Mouse (Mus musculus): ENCODE measurements at regions not wholly inside any gene's neighbourhood (a gene's known extent, or its start where the extent isn't known, plus 50 kb on each side); places are given as distances from the start of the nearest gene placed in this dataset.

GRCm38 (mm10) chr11:19599433-19599832 lies 324.7 kb upstream of the Spred2 start:
- 79% methylated on average over 9 of the region's 9 CpGs for WGBS
- Histone ChIP-seq H3K4me2 (replicated peaks) (no peak overlapping the region), H3K4me3 (replicated peaks) (no peak overlapping the region), H3K36me3 (no peaks in the 10 kb centered on the region), H3K27ac (no peak overlapping the region), H3K9me3 (no peaks in the 10 kb centered on the region), H3K9ac (no peak overlapping the region), H3K4me1 (replicated peaks) (no peaks in the 10 kb centered on the region), H3K27me3 (replicated peaks) (no peaks in the 10 kb centered on the region)
- no peak for ATAC-seq

- H3K4me2 ChIP-seq (replicated peaks): no peak overlapping the region
- H3K4me1 ChIP-seq (replicated peaks): no peaks in the 10 kb centered on the region
- 79% methylated on average over 15 of the region's 15 CpGs for WGBS
- no peak overlapping the region for H3K27ac ChIP-seq
- H3K9me3 ChIP-seq: no peaks in the 10 kb centered on the region
- no peak for ATAC-seq
- H3K4me3 ChIP-seq (replicated peaks): no peak overlapping the region
- no peaks in the 10 kb centered on the region for H3K27me3 ChIP-seq (replicated peaks)
- H3K9ac ChIP-seq: no peak overlapping the region
- no peaks in the 10 kb centered on the region for H3K36me3 ChIP-seq
Measured at GRCm38 (mm10) chr11:19601216-19601938, 322.8 kb upstream of the Spred2 start.

- Histone ChIP-seq H3K36me3 (no peaks in the 10 kb centered on the region), H3K4me2 (replicated peaks) (no peak overlapping the region), H3K9me3 (no peaks in the 10 kb centered on the region), H3K27me3 (replicated peaks) (no peaks in the 10 kb centered on the region), H3K4me3 (replicated peaks) (no peak overlapping the region), H3K4me1 (replicated peaks) (no peaks in the 10 kb centered on the region), H3K27ac (no peak overlapping the region), H3K9ac (no peak overlapping the region)
- no peak for ATAC-seq
- 85% methylated on average over 5 of the region's 5 CpGs for WGBS
Measured at GRCm38 (mm10) chr11:19602496-19602895, 321.7 kb upstream of the Spred2 start.

- no peaks in the 10 kb centered on the region for H3K9me3 ChIP-seq
- ATAC-seq: no peak
- H3K9ac ChIP-seq: no peak overlapping the region
- H3K4me2 ChIP-seq (replicated peaks): no peak overlapping the region
- H3K27me3 ChIP-seq (replicated peaks): no peaks in the 10 kb centered on the region
- no peaks in the 10 kb centered on the region for H3K4me1 ChIP-seq (replicated peaks)
- WGBS: 65% methylated on average over 4 of the region's 4 CpGs
- H3K36me3 ChIP-seq: no peaks in the 10 kb centered on the region
- no peak overlapping the region for H3K4me3 ChIP-seq (replicated peaks)
- H3K27ac ChIP-seq: no peak overlapping the region
Measured at GRCm38 (mm10) chr11:19605602-19606001, 318.6 kb upstream of the Spred2 start.

- Histone ChIP-seq H3K4me3 (replicated peaks) (no peak overlapping the region), H3K36me3 (no peaks in the 10 kb centered on the region), H3K27me3 (replicated peaks) (no peaks in the 10 kb centered on the region), H3K27ac (no peak overlapping the region), H3K4me2 (replicated peaks) (no peak overlapping the region), H3K9me3 (no peaks in the 10 kb centered on the region), H3K9ac (no peak overlapping the region), H3K4me1 (replicated peaks) (no peaks in the 10 kb centered on the region)
- whole genome bisulfite sequencing: 96% methylated on average over 8 of the region's 8 CpGs
- ATAC-seq: no peak
Measured at GRCm38 (mm10) chr11:19606943-19607342, 317.2 kb upstream of the Spred2 start.

GRCm38 (mm10) chr11:19607941-19608340 lies 316.2 kb upstream of the Spred2 start:
- Histone ChIP-seq H3K4me1 (replicated peaks) (no peaks in the 10 kb centered on the region), H3K9me3 (no peaks in the 10 kb centered on the region), H3K27me3 (replicated peaks) (no peaks in the 10 kb centered on the region), H3K9ac (no peak overlapping the region), H3K4me2 (replicated peaks) (no peak overlapping the region), H3K4me3 (replicated peaks) (no peak overlapping the region), H3K27ac (no peak overlapping the region), H3K36me3 (no peaks in the 10 kb centered on the region)
- no peak for ATAC-seq

- WGBS: 72% methylated on average over 4 of the region's 4 CpGs
- no peaks in the 10 kb centered on the region for H3K9me3 ChIP-seq
- H3K27ac ChIP-seq: no peak overlapping the region
- no peaks in the 10 kb centered on the region for H3K4me1 ChIP-seq (replicated peaks)
- H3K9ac ChIP-seq: no peak overlapping the region
- H3K4me2 ChIP-seq (replicated peaks): no peak overlapping the region
- no peak for ATAC-seq
- no peaks in the 10 kb centered on the region for H3K27me3 ChIP-seq (replicated peaks)
- H3K36me3 ChIP-seq: no peaks in the 10 kb centered on the region
- H3K4me3 ChIP-seq (replicated peaks): no peak overlapping the region
Measured at GRCm38 (mm10) chr11:19608523-19608922, 315.7 kb upstream of the Spred2 start.

- no peak overlapping the region for H3K9ac ChIP-seq
- no peak for ATAC-seq
- no peaks in the 10 kb centered on the region for H3K36me3 ChIP-seq
- H3K27me3 ChIP-seq (replicated peaks): no peaks in the 10 kb centered on the region
- no peak overlapping the region for H3K27ac ChIP-seq
- 38% methylated on average over 6 of the region's 6 CpGs for WGBS
- no peaks in the 10 kb centered on the region for H3K9me3 ChIP-seq
- H3K4me2 ChIP-seq (replicated peaks): no peak overlapping the region
- H3K4me1 ChIP-seq (replicated peaks): no peaks in the 10 kb centered on the region
- H3K4me3 ChIP-seq (replicated peaks): no peak overlapping the region
Measured at GRCm38 (mm10) chr11:19610559-19610958, 313.6 kb upstream of the Spred2 start.

- WGBS: 79% methylated on average over 4 of the region's 4 CpGs
Measured at GRCm38 (mm10) chr11:19611217-19611616, 313.0 kb upstream of the Spred2 start.

GRCm38 (mm10) chr11:19616520-19616919 lies 307.7 kb upstream of the Spred2 start:
- ATAC-seq: no peak
- Histone ChIP-seq H3K4me2 (replicated peaks) (no peak overlapping the region), H3K27ac (no peak overlapping the region), H3K4me3 (replicated peaks) (no peak overlapping the region), H3K27me3 (replicated peaks) (no peaks in the 10 kb centered on the region), H3K4me1 (replicated peaks) (no peaks in the 10 kb centered on the region), H3K9me3 (no peaks in the 10 kb centered on the region), H3K36me3 (no peaks in the 10 kb centered on the region), H3K9ac (no peak overlapping the region)
- 57% methylated on average over 4 of the region's 4 CpGs for WGBS

More at GRCm38 (mm10) chr11:19611217-19611616, 313.0 kb upstream of the Spred2 start:
- H3K4me3 ChIP-seq (replicated peaks): no peak overlapping the region
- H3K4me2 ChIP-seq (replicated peaks): no peak overlapping the region
- H3K36me3 ChIP-seq: no peaks in the 10 kb centered on the region
- H3K9ac ChIP-seq: no peak overlapping the region
- ATAC-seq: no peak
- H3K27me3 ChIP-seq (replicated peaks): no peaks in the 10 kb centered on the region
- H3K4me1 ChIP-seq (replicated peaks): no peaks in the 10 kb centered on the region
- no peaks in the 10 kb centered on the region for H3K9me3 ChIP-seq
- H3K27ac ChIP-seq: no peak overlapping the region

- no peak overlapping the region for H3K27ac ChIP-seq
- H3K9ac ChIP-seq: no peak overlapping the region
- no peak overlapping the region for H3K4me2 ChIP-seq (replicated peaks)
- no peaks in the 10 kb centered on the region for H3K27me3 ChIP-seq (replicated peaks)
- WGBS: 75% methylated on average over 13 of the region's 13 CpGs
- H3K36me3 ChIP-seq: no peaks in the 10 kb centered on the region
- no peaks in the 10 kb centered on the region for H3K9me3 ChIP-seq
- no peak for ATAC-seq
- H3K4me3 ChIP-seq (replicated peaks): no peak overlapping the region
- no peaks in the 10 kb centered on the region for H3K4me1 ChIP-seq (replicated peaks)
Measured at GRCm38 (mm10) chr11:19619494-19619893, 304.7 kb upstream of the Spred2 start.

GRCm38 (mm10) chr11:19631055-19631695 lies 293.0 kb upstream of the Spred2 start:
- no peak overlapping the region for H3K4me3 ChIP-seq (replicated peaks)
- 88% methylated on average over 6 of the region's 6 CpGs for WGBS
- H3K4me2 ChIP-seq (replicated peaks): no peak overlapping the region
- H3K27ac ChIP-seq: no peak overlapping the region
- no peaks in the 10 kb centered on the region for H3K9me3 ChIP-seq
- no peak for ATAC-seq
- no peak overlapping the region for H3K9ac ChIP-seq
- no peaks in the 10 kb centered on the region for H3K27me3 ChIP-seq (replicated peaks)
- H3K36me3 ChIP-seq: no peaks in the 10 kb centered on the region
- H3K4me1 ChIP-seq (replicated peaks): no peaks in the 10 kb centered on the region

- H3K9ac ChIP-seq: no peak overlapping the region
- WGBS: 68% methylated on average over 5 of the region's 5 CpGs
- H3K4me2 ChIP-seq (replicated peaks): no peak overlapping the region
- H3K36me3 ChIP-seq: no peaks in the 10 kb centered on the region
- H3K27me3 ChIP-seq (replicated peaks): no peaks in the 10 kb centered on the region
- no peak for ATAC-seq
- H3K9me3 ChIP-seq: no peaks in the 10 kb centered on the region
- no peaks in the 10 kb centered on the region for H3K4me1 ChIP-seq (replicated peaks)
- no peak overlapping the region for H3K27ac ChIP-seq
- no peak overlapping the region for H3K4me3 ChIP-seq (replicated peaks)
Measured at GRCm38 (mm10) chr11:19632477-19632876, 291.7 kb upstream of the Spred2 start.

Data from intestine, embryonic 15.5 days (tissue).